Mouse (Mus musculus): ENCODE results near the gene Trip12.

DNA sequence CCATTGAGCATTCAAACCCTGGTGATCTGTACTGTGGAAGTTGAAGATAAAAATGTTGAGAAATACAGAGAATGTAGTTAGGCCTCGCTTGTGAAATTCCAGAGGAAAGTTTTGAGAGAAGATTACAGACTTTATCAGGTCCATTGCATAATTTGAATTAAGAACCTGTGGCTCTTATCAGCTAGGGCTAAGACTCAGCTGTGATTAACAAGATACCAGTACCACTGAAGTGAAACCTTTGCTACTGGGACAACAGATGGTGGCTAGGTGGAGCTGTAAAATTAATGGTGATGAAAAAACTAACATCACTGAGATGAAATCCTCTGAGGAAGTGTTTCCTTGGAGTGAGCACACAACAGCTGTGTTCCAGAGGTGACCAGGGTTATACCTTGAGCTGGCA, 100.2 kb downstream of the Trip12 start:
- TF ChIP-seq POLR2A (IDR thresholded peaks at IDR 0.05; ENCODE audit: low read depth, low read length), result no peak
- no peak for TF ChIP-seq CTCF (IDR thresholded peaks at IDR 0.05; ENCODE audit: extremely low read depth, insufficient read depth, insufficient read length, insufficient replicate concordance)

Measured in spleen, adult 2 months (tissue).